Mouse (Mus musculus) MEL (cell line): ENCODE results near the gene Alox5ap.

Experiments used
- BHLHE40 ChIP-seq: IDR thresholded peaks from 2 replicates; pipeline ENCODE4 v1.6.1; 2012; ENCODE audit warnings: low read depth, mild to moderate bottlenecking, inconsistent platforms, low read length, improper control_type of control experiment, borderline replicate concordance
- CHD2 ChIP-seq: IDR thresholded peaks from 2 replicates; pipeline ENCODE4 v1.6.1; 2011; ENCODE audit warnings: low read length, improper control_type of control experiment
- EP300 ChIP-seq, 2 experiments: IDR thresholded peaks; 2 replicates each; pipeline ENCODE4 v1.6.1; 2011; ENCODE audit warnings: improper control_type of control experiment in 2 of 2, low read length in 2 of 2, low read depth in 1 of 2, mild to moderate bottlenecking in 1 of 2
- GABPA ChIP-seq: IDR thresholded peaks from 2 replicates; pipeline ENCODE4 v1.6.1; 2012; ENCODE audit warnings: low read depth, mild to moderate bottlenecking, inconsistent platforms, low read length, improper control_type of control experiment, moderate library complexity
- JUND ChIP-seq: IDR thresholded peaks from 2 replicates; pipeline ENCODE4 v1.6.1; 2011; ENCODE audit warnings: low read depth, mild to moderate bottlenecking, improper control_type of control experiment, low read length
- MAFK ChIP-seq: IDR thresholded peaks from 2 replicates; pipeline ENCODE4 v1.6.1; 2011; ENCODE audit warnings: low read depth, mild to moderate bottlenecking, low read length, improper control_type of control experiment, borderline replicate concordance
- POLR2A ChIP-seq, 2 experiments: IDR thresholded peaks; 2 replicates each; pipeline ENCODE4 v1.6.1; 2011 to 2012; ENCODE audit warnings: low read length in 2 of 2, mild to moderate bottlenecking in 2 of 2, control low read depth in 1 of 2, improper control_type of control experiment in 1 of 2, low read depth in 1 of 2, moderate library complexity in 1 of 2; ENCODE audit not compliant: control insufficient read depth in 1 of 2, insufficient read depth in 1 of 2, poor library complexity in 1 of 2
- TCF12 ChIP-seq: IDR thresholded peaks from 2 replicates; pipeline ENCODE4 v1.6.1; 2014; ENCODE audit warnings: low read depth, mild to moderate bottlenecking, inconsistent platforms, low read length, improper control_type of control experiment, moderate library complexity
- UBTF ChIP-seq: IDR thresholded peaks from 2 replicates; pipeline ENCODE4 v1.6.1; 2012; ENCODE audit warnings: low read depth, mild to moderate bottlenecking, inconsistent platforms, low read length, improper control_type of control experiment, moderate library complexity, borderline replicate concordance; ENCODE audit not compliant: insufficient read depth
- USF1 ChIP-seq: IDR thresholded peaks from 2 replicates; pipeline ENCODE4 v1.6.1; 2014; ENCODE audit warnings: low read depth, mild to moderate bottlenecking, inconsistent platforms, low read length, improper control_type of control experiment, moderate library complexity
- ZNF384 ChIP-seq: IDR thresholded peaks from 2 replicates; pipeline ENCODE4 v1.6.1; 2012; ENCODE audit warnings: low read depth, mild to moderate bottlenecking, inconsistent platforms, low read length, improper control_type of control experiment

DNA sequence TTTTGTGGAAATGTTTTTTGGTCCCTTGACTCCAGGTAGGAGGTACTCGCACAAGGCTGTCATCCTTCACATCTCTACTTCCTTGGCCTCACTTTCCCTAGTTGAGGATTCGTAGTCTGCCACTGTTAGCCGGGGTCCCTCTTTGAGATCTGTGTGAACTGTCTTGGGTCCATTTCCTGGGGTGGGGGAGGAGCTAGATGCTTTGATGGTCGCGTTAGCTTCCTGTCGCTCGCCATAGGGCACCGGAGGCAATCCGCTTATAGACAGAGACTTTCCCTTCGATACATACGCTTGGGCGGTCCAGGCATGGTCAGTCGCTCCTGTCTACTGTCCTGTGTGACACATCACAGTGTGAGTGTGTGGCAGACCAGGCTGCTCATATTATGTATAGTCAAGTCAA, 60.2 kb downstream of the Alox5ap start:
- TF ChIP-seq POLR2A (IDR thresholded peaks at IDR 0.05; ENCODE audit: control insufficient read depth in 1 of 2, insufficient read depth in 1 of 2, low read depth in 1 of 2, low read length in 2 of 2, poor library complexity in 1 of 2) (no peak), TCF12 (no peak), ZNF384 (no peak), CHD2 (no peak), UBTF (no peak), GABPA (no peak), USF1 (no peak), MAFK (no peak), BHLHE40 (no peak), EP300 (IDR thresholded peaks at IDR 0.05; ENCODE audit: low read depth in 1 of 2, low read length in 2 of 2) (no peak), JUND (no peak)
